Mouse (Mus musculus): ENCODE results near the gene Palm2.
"Not testable (repeated sequence)": the region's sequence is repeated elsewhere in the genome, so short reads cannot be mapped to it uniquely, and the experiment has no call there.

Gene Palm2

DNA sequence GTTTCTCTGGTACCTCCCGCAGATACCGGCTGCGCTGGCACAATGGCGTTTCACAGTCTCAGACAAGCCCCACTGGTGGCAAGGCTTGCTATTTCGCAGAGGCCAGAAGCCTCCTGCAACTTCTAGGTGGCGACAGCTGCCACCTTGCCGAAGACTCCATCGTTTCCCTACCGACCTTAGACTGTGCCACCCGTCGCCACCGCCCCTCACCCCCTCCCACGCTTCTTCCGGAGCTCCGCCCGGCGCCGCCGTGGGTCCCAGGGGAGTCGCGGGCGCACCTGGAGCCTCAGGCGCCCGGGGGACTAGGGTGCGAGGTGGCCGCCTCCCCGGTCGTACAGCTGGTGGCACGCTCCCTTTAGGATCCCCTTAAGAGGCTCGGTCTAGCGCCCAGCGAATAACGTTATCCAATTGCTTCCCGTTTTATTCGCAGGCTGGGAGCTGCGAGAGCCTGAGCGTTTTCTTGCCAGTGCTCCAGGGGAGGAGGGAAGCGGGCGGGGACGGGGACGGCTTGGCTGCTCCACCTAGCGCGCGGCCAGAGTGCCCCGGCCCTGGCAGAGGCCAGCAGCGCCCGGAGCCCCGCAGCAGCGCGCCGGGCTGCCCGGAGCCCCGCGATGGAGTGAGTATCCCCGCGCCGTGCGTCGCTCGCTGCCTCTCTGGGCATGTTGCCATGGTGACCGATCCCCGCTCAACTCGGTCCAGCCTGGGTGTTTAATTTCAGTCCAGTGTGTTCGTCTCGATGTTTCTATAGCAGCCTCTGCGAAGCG lies at the start of gene Palm2:
Palm2 (plus strand) TSS at position 307 of the 764 bp plus-strand sequence.
- no peak for DNase-seq (ENCODE audit: extremely low spot score, low read depth, low spot score)

DNA sequence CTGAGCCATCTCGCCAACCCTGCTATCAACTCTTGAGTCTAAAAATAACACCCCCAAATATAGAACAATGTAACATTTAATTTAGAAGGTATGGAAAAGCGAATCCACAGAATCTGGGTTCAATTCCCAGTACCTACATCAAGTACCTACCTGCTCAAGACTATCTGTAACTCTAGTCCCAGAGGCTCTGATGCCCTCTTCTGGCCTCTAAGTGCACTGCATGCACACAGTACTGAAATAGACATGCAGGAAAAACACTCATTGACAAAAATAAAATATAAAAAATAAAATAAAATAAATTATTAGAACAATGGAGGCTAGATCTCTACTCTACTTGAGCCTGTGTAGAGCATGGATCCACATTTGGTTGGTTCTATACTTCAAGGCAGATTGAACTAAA lies 49.7 kb upstream of the Palm2 start:
- no peak for DNase-seq (ENCODE audit: extremely low spot score, low read depth, low spot score)

DNA sequence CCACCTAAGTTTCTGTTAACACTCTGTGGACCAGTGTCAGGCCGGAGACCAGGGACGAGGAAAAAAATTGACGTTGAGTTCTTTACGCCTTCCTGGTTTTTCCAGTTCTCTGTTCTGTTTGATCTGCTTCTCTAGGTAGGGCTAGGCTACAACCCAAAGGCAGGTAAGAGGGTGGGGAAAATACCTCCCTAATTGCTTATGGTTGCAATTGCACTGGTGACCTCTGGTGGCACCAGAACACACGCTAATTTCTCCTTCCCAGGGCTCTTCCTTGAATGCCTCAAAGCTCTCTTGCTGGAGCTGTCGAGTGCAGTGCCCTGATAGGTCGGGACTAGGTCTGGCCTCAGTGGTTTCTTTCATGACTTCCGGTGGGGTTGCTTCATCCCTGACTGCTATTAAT lies 42.9 kb upstream of the Palm2 start:
- no peak for DNase-seq (ENCODE audit: extremely low spot score, low read depth, low spot score)

DNA sequence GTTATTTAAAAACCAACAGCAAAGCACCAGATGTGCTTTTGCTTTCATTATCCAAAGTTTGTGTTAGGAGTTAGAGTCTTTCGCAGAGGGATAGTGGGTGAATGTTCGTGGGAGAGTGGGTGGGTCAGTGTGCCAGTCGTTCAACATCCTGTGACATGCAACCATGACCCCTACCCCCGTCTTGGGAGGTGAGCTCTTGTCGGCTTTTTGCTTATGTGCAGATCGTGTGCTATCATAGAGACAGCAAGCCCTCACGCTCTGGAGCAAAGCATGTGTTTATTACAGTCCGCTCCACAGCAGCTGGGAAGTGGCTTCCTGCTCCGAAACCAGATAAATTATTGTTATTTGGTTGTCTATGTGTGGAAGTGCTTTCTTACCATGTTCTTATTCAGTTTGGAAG lies 37.6 kb upstream of the Palm2 start:
- DNase-seq (ENCODE audit: extremely low spot score, low read depth, low spot score), result no peak

DNA sequence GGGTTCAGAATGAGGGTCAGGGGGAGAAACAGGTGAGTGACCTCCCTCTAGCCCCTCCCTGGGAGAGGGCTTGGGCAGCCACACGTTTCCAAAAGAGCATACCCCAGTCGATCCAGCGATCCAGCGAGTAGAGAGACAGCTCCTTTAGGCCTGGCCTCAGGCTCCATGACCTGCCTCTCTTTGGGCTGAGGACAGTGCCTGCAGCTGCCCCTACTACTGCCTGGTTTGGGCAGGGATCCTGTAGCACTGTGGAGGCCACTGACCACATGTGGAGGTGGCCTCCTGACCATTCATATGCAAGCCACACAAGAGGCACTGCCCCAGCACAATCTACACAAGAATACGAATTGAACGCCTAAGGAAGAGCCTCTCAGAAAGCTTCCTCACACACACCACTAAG lies 21.7 kb upstream of the Palm2 start:
- DNase-seq (ENCODE audit: extremely low spot score, low read depth, low spot score), result not testable (repeated sequence)

DNA sequence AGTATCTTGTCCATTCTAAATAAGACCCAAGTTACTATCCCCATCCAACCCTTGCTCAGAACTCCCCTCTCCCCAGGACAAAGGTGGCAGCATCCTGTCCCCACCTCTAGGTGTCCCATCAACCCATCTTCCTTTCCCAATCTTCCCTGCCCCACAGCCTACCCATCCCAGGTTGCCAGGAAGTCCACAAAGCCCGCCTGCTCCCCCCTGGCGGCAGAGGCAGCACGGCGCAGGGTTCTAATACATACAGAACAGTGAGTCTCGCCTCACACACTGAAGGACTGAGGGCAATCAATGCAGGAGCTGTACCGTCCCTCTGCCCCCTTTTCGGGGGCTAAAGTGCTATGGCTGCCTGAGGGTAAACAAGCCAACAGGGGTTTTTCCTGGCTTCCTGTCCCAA lies 21.0 kb upstream of the Palm2 start:
- no peak for DNase-seq (ENCODE audit: extremely low spot score, low read depth, low spot score)

DNA sequence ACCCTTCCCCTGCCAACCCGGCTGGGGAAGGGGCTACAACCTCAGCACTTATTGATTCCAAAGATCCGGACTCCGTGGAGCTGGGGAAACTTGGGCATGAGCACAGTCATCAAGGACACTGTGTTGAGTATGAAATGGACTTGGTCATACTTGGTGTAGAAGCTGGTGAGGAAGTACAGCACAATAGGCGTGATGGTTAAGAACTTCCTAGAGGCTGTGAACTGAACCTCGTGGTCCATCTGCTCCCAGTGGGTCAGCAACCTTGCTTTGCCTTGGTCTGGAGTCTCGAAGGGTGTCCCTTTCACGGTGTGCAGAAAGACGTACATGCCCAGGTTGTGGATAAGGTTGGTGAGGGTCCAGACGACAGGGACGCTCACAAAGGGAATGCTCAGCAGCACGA lies 20.4 kb upstream of the Palm2 start:
- DNase-seq (ENCODE audit: extremely low spot score, low read depth, low spot score), result not testable (repeated sequence)

DNA sequence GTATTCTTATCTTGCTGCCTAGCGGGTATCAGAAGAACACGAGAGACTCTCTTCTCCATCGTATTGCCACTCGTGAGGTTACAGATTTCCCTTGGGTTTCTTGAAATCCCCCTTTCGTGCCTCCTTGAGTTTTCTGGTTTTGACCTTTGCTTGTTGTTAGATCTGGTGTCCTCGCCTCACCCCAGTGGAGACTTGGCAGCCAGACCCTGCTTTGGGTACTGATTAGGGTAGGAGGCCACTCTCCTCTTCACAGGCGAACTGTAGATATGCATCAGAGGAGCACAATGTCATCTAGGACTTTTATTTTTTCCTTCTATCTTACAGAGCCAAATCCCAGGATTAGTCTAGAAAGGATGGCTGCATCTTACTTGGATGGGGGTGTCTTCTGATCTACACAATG lies 10.0 kb upstream of the Palm2 start:
- DNase-seq (ENCODE audit: extremely low spot score, low read depth, low spot score), result no peak

DNA sequence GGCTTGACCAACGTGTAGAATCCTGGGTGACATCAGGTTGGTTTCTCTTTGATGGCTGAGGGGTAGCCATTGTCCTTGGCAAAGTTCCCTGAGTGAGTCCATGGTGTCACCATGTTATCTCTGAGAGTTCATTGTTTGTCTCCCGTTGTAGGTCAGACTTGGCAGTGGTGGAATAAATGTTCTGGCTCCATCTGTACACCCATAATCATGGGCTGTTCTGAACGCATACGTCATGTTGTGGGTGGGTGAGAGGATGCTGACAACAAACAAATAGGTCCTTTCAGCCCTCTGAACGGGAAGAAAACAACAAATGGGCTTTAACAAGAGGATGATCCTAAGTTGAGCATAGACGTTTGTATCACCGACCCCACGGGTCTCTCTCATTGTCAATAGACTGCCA lies 5.7 kb upstream of the Palm2 start:
- no peak for DNase-seq (ENCODE audit: extremely low spot score, low read depth, low spot score)

DNA sequence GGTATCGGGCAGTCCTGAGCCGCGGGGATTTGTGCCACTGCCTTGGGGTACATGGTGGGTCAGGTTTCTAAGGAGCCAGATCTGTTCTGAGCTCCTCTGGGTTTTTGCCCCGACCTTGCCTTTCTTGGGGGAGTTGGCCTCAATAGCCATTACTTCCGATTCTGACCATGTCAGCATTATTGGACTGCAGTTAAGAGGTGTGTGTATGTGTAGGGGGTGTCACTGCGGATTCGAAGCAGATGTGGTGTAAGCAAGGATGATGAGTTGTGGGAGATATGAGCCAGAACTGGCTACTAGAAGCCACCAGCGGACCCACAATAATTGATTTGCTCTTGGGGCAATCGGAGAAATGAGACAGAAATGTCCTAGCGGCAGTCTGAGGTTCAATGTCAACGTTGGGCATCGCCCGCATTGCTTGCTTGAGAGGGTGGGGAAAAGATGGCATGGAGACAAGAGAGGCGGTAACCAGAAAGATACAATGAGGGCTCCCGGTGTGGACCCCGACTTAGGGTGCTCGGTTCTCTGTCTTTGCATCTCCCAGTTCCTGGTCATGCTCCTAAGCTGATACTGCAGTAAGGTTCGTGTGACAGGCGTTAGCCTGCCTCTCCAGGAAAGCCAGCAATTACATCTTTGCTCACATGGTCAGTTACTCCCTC lies 786 bp downstream of the Palm2 start:
- DNase-seq (ENCODE audit: extremely low spot score, low read depth, low spot score), result no peak

DNA sequence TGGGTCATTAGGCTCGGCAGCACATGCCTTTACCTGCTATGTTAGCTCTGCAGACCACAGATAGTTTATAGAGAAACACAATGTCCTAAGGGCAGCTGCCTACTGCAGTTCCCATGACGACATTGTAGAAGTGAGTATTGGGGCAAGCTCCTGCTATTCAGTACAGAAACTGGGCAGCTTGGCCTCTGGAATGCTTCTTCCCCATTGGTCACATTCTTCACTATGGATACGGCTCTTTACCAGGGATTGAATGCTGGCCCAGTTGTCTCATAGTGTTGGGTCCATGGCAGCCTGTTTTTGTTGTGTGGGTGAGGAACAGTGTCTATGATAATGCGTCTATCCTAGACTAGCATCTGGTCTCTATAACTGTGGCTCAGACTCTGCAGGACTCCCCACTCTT lies 2.2 kb downstream of the Palm2 start:
- DNase-seq (ENCODE audit: extremely low spot score, low read depth, low spot score), result no peak

DNA sequence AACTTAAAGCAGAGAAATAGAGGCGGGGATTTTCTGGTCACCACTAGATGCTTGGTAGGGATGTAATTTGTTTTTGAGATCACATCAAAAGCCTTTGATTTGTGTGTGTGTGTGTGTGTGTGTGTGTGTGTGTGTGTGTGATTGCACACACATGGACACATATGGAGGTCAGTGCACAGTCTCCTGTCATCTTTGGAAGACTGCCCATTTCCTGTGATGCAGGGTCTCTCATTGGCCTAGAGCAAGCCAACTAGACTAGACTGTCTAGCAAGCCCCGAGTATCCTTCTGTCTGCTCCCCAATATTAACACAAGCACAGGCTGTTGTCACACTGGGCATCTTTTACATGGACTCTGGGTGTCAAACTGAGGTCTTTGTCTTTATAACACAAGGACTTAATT lies 12.0 kb downstream of the Palm2 start:
- no peak for DNase-seq (ENCODE audit: extremely low spot score, low read depth, low spot score)

DNA sequence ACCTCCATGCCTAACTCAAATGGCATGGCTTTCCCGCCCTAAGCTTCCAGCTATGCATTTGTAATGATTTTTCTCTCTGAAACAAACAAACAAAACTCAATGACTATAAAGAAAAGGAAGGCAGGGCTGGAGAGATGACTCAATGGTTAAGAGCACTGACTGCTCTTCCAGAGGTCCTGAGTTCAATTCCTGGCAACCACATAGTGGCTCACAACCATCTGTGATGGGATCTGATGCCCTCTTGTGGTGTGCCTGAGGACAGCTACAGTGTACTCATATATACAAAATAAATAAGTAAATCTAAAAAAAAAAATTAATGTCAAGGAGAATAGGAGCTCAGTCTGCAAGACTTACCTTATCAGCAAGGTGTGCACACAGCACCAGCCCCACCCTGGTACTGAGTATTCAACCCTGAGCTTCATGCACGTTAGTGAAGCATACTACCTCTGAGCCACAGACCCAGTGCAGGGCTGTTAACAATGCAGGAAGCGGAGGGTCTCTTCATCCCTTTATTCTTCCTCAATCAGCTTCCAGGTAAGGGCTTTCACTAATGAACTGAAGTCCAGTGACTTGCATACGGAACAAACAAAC lies 12.9 kb downstream of the Palm2 start:
- no peak for DNase-seq (ENCODE audit: extremely low spot score, low read depth, low spot score)

DNA sequence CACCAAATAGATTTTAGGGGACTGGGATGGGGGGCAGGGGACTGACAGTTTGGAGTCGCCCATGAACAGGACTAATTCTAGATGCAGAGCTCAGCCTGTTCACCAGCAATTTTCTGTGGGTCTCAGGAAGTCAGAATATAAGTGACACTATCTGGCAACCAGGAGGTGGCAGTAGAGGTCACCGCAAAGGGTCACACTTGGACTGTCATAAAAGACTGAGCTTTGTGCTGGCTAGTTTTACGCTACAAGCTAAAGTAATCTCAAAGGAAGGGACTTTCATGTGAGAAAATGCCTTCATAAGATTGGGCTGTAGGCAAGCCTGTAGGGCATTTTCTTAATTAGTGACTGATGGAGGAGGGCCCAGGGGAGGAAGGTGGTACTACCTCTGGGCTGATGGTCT lies 17.8 kb downstream of the Palm2 start:
- peak; percentile 69 for DNase-seq (ENCODE audit: extremely low spot score, low read depth, low spot score)

DNA sequence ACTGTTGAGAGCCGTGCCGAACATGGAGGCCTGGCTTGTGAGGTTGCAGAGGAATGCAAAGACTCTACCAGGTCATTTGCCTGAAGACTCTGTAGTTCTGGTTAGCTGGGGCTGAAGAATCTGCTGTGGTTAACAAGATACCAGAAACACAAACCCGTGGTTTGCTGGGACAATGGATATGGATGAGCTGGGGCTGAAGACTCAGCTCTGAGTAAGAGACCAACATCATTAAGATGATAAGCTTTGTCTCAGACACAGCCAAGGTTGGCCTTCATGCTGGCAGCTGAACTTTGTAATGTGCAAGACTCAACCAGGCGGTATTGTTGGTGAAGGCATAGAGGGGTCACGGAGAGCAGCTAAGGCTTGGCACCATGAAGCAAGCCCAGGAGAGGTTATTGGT lies 18.6 kb downstream of the Palm2 start:
- no peak for DNase-seq (ENCODE audit: extremely low spot score, low read depth, low spot score)

DNA sequence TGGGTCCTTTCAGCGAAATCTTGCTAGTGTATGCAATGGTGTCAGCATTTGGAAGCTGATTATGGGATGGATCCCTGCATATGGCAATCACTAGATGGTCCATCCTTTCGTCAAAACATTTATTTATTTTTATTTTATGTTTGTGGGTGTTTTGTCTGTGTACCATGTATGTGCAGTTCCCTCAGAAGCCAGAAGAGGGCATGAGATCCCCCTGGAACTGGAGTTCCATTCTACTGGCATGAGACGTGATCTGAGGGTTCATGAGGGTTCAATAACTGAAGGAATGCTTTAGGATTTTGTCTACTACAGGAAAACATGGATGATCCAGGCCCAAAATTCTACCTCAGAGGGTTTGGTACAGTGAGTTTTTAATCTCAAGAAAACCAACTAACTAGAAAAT lies 28.3 kb downstream of the Palm2 start:
- DNase-seq (ENCODE audit: extremely low spot score, low read depth, low spot score), result no peak

DNA sequence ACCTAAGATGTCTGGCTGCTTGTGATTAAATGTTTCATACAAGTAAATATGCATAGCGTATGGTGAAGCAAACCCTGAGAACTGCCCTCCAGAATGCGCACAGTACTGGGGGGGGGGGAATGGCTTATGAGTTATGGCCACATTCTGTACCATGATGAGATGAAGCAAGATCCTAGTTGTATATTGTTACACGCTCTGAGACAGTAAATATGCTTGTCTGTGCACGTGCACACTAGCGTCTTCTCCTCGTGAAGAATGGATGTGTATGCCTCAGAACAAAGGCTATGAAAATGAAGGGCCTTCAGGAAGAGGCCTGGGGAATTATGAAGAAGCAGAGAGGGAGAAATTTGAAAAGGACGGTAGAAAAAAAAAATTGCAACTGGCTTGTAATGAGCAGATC lies 48.4 kb downstream of the Palm2 start:
- DNase-seq (ENCODE audit: extremely low spot score, low read depth, low spot score), result no peak

DNA sequence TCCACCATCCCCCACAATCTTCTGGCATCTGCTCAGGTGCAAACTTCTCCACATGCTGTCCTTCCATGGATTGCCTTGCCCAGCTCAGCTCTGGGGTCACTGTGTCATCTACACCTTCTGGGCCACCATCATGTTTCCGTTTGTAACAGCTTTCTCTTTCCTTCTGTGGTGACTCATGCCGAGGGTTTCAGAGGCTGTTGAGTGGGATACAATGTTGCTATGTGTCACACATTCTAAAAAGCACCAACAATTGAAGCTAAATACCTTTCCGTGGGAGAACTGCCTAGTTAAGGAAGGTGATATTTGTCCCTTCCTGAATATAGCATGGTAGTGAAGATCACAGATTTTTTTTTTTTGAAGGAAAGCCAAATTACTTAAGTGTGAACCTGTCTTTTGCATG lies 52.3 kb downstream of the Palm2 start:
- DNase-seq (ENCODE audit: extremely low spot score, low read depth, low spot score), result no peak

DNA sequence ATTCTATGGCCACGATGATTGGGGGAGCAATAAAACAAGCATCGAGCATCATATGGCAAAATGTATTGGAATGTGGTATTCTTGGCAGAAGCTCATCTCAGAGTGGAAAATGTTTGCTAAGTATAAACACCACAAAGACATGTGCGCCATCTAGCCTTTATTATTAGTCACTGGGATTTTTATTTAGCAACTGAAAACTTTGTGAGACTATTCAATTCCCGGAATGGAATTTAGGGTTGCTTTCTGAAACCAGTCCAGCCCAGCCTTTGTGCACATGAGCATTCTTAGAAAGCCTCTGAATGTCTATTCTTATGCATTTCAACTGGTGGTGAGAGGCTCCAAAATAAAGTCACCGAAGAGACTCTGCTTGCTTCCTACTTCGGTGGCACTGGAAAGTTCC lies 55.8 kb downstream of the Palm2 start:
- DNase-seq (ENCODE audit: extremely low spot score, low read depth, low spot score), result no peak

DNA sequence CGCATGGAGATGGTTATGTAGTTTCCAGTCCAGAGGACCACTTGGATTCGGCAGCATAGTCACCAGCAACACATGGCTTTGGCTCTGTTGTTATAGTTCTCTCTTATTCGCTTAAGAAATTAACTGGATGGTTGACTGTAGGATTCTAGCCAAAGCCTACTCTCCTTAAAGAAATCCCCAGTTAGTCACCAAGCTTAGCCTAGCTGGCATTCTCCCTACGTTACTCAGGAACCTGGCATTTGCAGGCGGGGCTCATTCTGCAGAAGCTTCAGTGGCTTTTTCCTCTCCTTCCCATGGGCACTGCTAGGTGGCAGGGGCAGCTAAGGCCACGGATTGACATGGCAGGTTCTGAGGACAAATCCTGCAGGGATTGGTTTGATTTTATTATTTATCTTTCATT lies 70.7 kb downstream of the Palm2 start:
- DNase-seq (ENCODE audit: extremely low spot score, low read depth, low spot score), result no peak

DNA sequence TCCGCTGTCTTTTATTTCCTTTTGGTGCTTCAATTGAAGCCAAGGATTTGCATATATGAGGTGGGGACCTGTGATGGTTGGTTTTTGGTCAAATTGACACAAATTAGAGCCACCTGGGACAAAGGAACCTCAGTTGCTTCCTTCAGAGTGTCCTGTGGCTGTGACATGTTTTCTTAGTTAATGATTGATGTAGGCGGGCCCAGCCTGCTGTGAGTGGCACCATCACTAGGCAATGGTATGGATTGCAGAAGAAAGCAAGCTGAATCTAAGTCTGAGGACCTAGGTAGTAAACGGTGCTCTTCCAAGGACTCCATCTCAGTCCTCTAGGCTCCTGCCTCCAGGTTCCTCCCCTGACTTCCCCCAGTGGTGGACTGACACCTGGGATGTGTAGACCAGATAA lies 76.5 kb downstream of the Palm2 start:
- DNase-seq (ENCODE audit: extremely low spot score, low read depth, low spot score), result no peak

DNA sequence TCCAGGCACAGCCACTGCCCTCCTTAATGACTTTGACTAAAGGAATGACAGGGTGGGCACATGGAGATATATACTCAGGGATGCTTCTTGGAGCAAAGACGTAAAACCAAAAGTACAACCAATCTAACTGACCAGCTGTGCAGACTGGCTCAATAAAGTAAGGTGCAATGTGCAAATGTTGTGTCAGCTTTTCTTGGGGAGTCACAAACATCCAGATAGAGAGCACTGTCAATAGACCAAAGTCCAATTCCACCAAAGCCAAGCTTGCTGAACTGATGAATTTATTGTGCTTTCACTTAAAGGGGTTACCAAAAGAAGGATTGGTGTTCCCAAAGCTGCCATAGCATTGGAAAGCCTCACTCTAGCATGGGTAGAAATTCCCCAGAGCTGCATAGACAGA lies 77.7 kb downstream of the Palm2 start:
- DNase-seq (ENCODE audit: extremely low spot score, low read depth, low spot score), result no peak

Measured in hindlimb bud, embryonic 11.5 days (tissue).